Mouse (Mus musculus) MEL (cell line): ENCODE measurements around the gene Ldlrap1.

Experiments used
- CHD2 ChIP-seq: IDR thresholded peaks from 2 replicates; pipeline ENCODE4 v1.6.1; 2011; ENCODE audit warnings: low read length, improper control_type of control experiment
- GATA1 ChIP-seq: IDR thresholded peaks from 2 replicates; pipeline ENCODE4 v1.6.1; 2011; ENCODE audit warnings: low read depth, low read length, improper control_type of control experiment
- RCOR1 ChIP-seq: IDR thresholded peaks from 2 replicates; pipeline ENCODE4 v1.6.1; 2012; ENCODE audit warnings: low read depth, mild to moderate bottlenecking, inconsistent platforms, low read length, improper control_type of control experiment
- UBTF ChIP-seq: IDR thresholded peaks from 2 replicates; pipeline ENCODE4 v1.6.1; 2012; ENCODE audit warnings: low read depth, mild to moderate bottlenecking, inconsistent platforms, low read length, improper control_type of control experiment, moderate library complexity, borderline replicate concordance; ENCODE audit not compliant: insufficient read depth
- USF1 ChIP-seq: IDR thresholded peaks from 2 replicates; pipeline ENCODE4 v1.6.1; 2014; ENCODE audit warnings: low read depth, mild to moderate bottlenecking, inconsistent platforms, low read length, improper control_type of control experiment, moderate library complexity
- ZKSCAN1 ChIP-seq: IDR thresholded peaks from 2 replicates; pipeline ENCODE4 v1.6.1; 2012; ENCODE audit warnings: low read depth, mild to moderate bottlenecking, inconsistent platforms, low read length, improper control_type of control experiment, moderate library complexity

GRCm38 (mm10) chr4:134793213-134793956, 25.6 kb upstream of the Ldlrap1 start:
- TF ChIP-seq CHD2: no peak
- peak; percentile 31; the same call in 1 of the 2 replicates for TF ChIP-seq GATA1
- no peak for TF ChIP-seq UBTF
- no peak for TF ChIP-seq ZKSCAN1
- TF ChIP-seq USF1: no peak
- TF ChIP-seq RCOR1: no peak
